Mouse (Mus musculus) liver, embryonic 11.5 days (tissue): Measurements from ENCODE around the gene Mrpl27. TPM values are rescaled to one million over a fixed set of nuclear protein-coding genes. Genes with fewer than 3 reads are reported as not detected.
"Not testable (repeated sequence)": the region's sequence is repeated elsewhere in the genome, so short reads cannot be mapped to it uniquely, and the experiment has no call there.

ENCODE experiments used
- ATAC-seq: fragments of 200-750 bp; cut with Nextera tagmentation; replicated peaks from 2 replicates; pipeline ENCODE4 v1.8.0; 2017; ENCODE audit warnings: moderate number of reproducible peaks, mild to moderate bottlenecking, moderate TSS enrichment, moderate library complexity; ENCODE audit not compliant: low FRiP score
- DNase-seq: peaks from one replicate; pipeline ENCODE4 v3.0.0-alpha.2; 2017; ENCODE audit warnings: low spot score
- H3K27ac ChIP-seq: fragments of 300-500 bp; sonication (generic); 2 replicates; pipeline ENCODE4 v1.5.1; 2014; ENCODE audit warnings: mild to moderate bottlenecking, low read depth, low read length, control low read depth
- H3K27me3 ChIP-seq: fragments of 300-500 bp; sonication (generic); replicated peaks from 2 replicates; pipeline ENCODE4 v1.6.1; 2014; ENCODE audit warnings: low read length, mixed read lengths; ENCODE audit not compliant: control insufficient read depth, insufficient read depth
- H3K36me3 ChIP-seq: fragments of 300-500 bp; sonication (generic); 2 replicates; pipeline ENCODE4 v1.6.1; 2014; ENCODE audit warnings: mild to moderate bottlenecking, low read length, moderate library complexity, mixed read lengths; ENCODE audit not compliant: control insufficient read depth, insufficient read depth
- H3K4me1 ChIP-seq: fragments of 300-500 bp; sonication (generic); replicated peaks from 2 replicates; pipeline ENCODE4 v1.6.1; 2014; ENCODE audit warnings: low read length, mixed read lengths; ENCODE audit not compliant: control insufficient read depth, insufficient read depth
- H3K4me2 ChIP-seq: fragments of 300-500 bp; sonication (generic); 2 replicates; pipeline ENCODE4 v1.6.1; 2014; ENCODE audit warnings: mild to moderate bottlenecking, control low read depth, moderate library complexity
- H3K4me3 ChIP-seq: fragments of 300-500 bp; sonication (generic); 2 replicates; pipeline ENCODE4 v1.5.1; 2014; ENCODE audit warnings: low read depth, low read length, control low read depth
- H3K9ac ChIP-seq: fragments of 300-500 bp; sonication (generic); 2 replicates; pipeline ENCODE4 v1.6.1; 2014; ENCODE audit warnings: low read depth, low read length, control low read depth
- H3K9me3 ChIP-seq: fragments of 300-500 bp; sonication (generic); 2 replicates; pipeline ENCODE4 v1.6.1; 2016; ENCODE audit warnings: low read length, inconsistent platforms, mixed read lengths; ENCODE audit not compliant: control insufficient read depth
- WGBS: fragments of 180-500 bp; shearing (Covaris S2); extraction: QIAGEN DNeasy Blood & Tissue Kit; methylation state at CpG from one replicate; pipeline ENCODE4 v1.1.7; 2014; 5-methylcytosine and 5-hydroxymethylcytosine counted together
- polyA plus RNA-seq: library from polyadenylated mRNA; unstranded; fragments of >200 nt; fragmentation: Nextera tagmentation; extraction: Ambion mirVana; gene quantifications from 2 replicates; pipeline ENCODE4 v1.2.1, GENCODE M21; 2014

Mrpl27 gene
- polyA plus RNA-seq, 1 experiment from 2014 or later = 132 TPM

DNA sequence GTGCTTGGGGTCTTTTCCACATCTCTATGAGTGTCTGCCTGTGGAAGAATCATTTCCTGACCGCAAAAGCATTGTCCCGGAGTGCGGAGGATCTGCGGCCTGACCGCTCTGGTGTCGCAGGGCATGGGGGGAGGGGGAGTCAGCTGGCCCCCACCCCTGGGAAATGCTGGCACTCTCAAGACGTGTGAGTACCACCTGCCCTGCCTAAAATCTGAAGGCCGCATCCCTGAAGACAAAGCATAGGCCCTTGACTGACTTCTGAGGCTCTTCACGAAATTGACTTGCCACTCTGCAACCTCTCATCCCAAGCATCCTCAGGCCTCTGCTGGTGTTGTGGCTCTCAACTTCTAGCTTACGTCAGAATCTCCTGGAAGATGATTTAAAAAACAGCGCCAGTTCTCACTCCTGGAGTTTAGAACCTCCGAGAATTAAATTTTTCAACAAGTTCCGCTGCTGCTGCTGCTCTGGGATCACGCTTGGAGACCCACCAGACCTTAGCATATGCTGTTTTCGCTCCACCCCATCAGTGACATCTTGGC is 24.1 kb downstream of the Mrpl27 start:
- WGBS = 34% methylated on average over 15 of the region's 15 CpGs
- H3K4me1 ChIP-seq = peaks cover 11% of the 10 kb centered on the region
- H3K9me3 ChIP-seq = no peaks in the 10 kb centered on the region
- no peak for DNase-seq
- H3K4me3 ChIP-seq = peak overlapping the region; percentile 96
- peak overlapping the region; percentile 96 for H3K9ac ChIP-seq
- no peaks in the 10 kb centered on the region for H3K27me3 ChIP-seq
- peak overlapping the region; percentile 87 for H3K4me2 ChIP-seq
- no peak overlapping the region for H3K27ac ChIP-seq
- ATAC-seq = no peak
- no peaks in the 10 kb centered on the region; the same call in 1 of the 2 replicates for H3K36me3 ChIP-seq

DNA sequence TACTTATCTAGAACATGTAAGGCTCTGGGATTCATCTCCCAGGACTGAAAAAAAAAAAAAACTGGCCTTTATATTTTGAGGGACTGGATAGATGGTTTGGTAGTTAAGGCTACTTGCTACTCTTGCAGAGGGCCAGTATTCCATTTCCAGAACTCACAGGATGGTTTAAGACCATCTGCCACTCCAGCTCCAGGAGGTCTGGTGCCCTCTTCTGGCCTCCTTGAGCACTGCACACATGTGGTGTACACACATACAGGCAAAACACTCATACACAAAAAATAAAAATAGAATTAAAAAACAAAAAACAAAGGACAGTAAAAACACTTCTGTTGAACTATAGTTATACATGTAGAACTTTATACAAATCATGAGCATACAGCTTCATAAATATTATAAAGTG is 27.1 kb downstream of the Mrpl27 start:
- no peaks in the 10 kb centered on the region for H3K9me3 ChIP-seq
- H3K4me2 ChIP-seq = no peak overlapping the region
- peaks cover 7% of the 10 kb centered on the region for H3K4me1 ChIP-seq
- H3K9ac ChIP-seq = no peak overlapping the region
- H3K4me3 ChIP-seq = no peak overlapping the region
- no peak for DNase-seq
- ATAC-seq = no peak
- no peaks in the 10 kb centered on the region for H3K27me3 ChIP-seq
- no peaks in the 10 kb centered on the region for H3K36me3 ChIP-seq
- H3K27ac ChIP-seq = no peak overlapping the region

DNA sequence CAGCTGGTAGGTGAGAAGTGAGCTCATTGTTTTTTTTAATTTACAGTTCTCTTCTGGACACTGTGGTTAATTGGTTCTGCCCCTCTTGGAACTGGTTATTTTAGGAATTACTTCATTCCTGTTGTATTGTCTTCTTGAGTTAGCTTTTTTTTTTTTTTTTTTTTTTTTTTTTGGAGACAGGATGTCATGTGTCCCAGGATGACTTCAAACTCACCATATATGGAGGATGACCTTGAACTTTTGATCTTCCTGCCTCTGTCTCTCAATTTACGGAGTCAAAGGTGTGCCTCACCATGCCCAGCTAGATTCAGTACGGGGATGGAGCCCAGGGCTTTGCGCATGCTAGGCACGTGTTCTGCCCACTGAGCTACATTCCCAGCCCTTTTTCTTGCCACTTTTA is 28.1 kb downstream of the Mrpl27 start:
- no peak for ATAC-seq
- H3K9me3 ChIP-seq = no peaks in the 10 kb centered on the region
- WGBS = 79% methylated on average over 4 of the region's 4 CpGs

DNA sequence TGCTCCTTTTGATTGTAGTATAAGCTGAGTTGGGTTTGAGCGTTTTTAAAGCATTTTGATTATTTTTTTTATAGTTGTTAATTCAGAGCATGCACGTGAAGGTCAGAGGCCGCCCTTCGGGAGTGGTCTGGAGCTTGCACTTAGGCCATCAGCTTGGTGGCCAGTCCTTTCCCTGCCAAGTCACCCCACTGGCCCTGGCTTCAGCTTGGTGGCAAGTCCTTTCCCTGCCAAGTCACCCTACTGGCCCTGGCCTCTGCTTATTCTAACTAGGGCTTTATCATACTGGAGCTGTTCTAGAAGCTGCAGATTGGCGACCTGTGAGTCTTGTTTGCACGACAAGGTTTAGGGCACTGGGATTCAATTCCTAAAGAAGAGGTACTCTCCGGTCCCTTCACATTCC is 28.9 kb downstream of the Mrpl27 start:
- H3K36me3 ChIP-seq = no peaks in the 10 kb centered on the region
- H3K9ac ChIP-seq = no peak overlapping the region
- H3K4me2 ChIP-seq = no peak overlapping the region
- DNase-seq (no peak), ATAC-seq (no peak)
- no peak overlapping the region for H3K27ac ChIP-seq
- no peaks in the 10 kb centered on the region for H3K27me3 ChIP-seq
- H3K4me3 ChIP-seq = no peak overlapping the region
- 78% methylated on average over 7 of the region's 7 CpGs for WGBS
- no peaks in the 10 kb centered on the region for H3K4me1 ChIP-seq
- H3K9me3 ChIP-seq = no peaks in the 10 kb centered on the region

More for the DNA sequence above, 28.1 kb downstream of the Mrpl27 start:
- no peak overlapping the region for H3K9ac ChIP-seq
- H3K4me2 ChIP-seq = no peak overlapping the region
- H3K36me3 ChIP-seq = no peaks in the 10 kb centered on the region
- H3K27me3 ChIP-seq = no peaks in the 10 kb centered on the region
- DNase-seq = no peak
- H3K4me3 ChIP-seq = no peak overlapping the region
- H3K4me1 ChIP-seq = peaks cover under 1% of the 10 kb centered on the region
- H3K27ac ChIP-seq = no peak overlapping the region

DNA sequence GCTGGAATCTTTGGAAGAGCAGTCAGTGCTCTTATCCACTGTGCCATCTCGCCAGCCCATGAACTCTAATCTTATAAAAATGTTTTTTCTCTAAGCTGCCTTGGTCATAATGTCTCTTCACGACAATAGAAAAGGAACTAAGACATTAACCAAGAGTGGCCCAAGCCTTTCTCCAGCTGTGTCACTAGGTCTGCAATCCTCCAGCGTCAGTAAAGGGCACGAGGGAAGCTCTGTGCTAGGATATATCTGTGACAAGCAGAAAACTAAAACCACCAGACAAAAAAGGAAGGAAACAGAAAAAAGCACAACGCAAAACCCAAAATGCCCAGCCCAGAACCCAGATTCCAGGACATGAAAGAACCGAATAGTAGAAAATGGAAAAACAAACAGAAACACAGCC is 33.6 kb downstream of the Mrpl27 start:
- Histone ChIP-seq H3K4me2 (no peak overlapping the region), H3K36me3 (no peaks in the 10 kb centered on the region), H3K4me1 (no peaks in the 10 kb centered on the region), H3K4me3 (no peak overlapping the region), H3K9ac (no peak overlapping the region), H3K27me3 (no peaks in the 10 kb centered on the region), H3K27ac (no peak overlapping the region), H3K9me3 (no peaks in the 10 kb centered on the region)
- ATAC-seq = no peak
- DNase-seq = no peak
- 51% methylated on average over 6 of the region's 6 CpGs for WGBS

DNA sequence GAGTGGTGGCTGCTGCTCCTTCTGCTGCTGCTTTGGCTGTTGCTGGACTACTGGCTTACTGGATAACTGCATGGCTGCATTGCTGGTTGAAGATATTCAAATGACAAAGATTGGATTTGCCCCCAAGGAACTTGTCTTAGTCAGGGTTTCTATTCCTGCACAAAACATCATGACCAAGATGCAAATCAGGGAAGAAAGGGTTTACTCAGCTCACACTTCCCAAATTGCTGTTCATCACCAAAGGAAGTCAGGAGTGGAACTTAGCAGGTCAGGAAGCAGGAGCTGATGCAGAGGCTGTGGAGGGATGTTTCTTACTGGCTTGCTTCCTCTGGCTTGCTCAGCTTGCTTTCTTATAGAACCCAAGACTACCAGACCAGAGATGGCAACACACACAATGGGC is 38.9 kb downstream of the Mrpl27 start:
- H3K9me3 ChIP-seq, H3K27me3 ChIP-seq, DNase-seq, H3K4me2 ChIP-seq, H3K9ac ChIP-seq, H3K36me3 ChIP-seq, H3K4me3 ChIP-seq, H3K4me1 ChIP-seq, ATAC-seq, H3K27ac ChIP-seq: not testable (repeated sequence)

DNA sequence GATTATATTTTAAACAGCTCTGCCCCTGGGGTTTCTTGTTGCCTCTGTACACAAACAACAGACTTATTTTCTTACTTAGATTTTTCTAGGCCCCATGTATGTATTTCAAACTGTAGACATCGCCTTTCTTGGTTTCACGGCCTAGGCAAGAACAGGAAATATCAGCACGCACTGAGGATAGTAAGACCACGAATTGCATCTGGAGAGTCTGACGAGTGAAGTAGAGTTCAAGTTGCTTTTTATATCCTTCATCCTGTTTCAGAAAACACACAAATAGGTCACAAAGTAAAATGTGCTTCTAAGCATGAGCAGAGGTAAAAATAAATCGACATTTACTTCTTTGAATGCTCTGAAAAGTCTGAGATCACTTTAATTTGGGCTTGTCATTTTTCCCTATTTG is 41.9 kb downstream of the Mrpl27 start:
- H3K4me3 ChIP-seq = no peak overlapping the region
- WGBS = 65% methylated on average over 6 of the region's 6 CpGs
- no peak for ATAC-seq

DNA sequence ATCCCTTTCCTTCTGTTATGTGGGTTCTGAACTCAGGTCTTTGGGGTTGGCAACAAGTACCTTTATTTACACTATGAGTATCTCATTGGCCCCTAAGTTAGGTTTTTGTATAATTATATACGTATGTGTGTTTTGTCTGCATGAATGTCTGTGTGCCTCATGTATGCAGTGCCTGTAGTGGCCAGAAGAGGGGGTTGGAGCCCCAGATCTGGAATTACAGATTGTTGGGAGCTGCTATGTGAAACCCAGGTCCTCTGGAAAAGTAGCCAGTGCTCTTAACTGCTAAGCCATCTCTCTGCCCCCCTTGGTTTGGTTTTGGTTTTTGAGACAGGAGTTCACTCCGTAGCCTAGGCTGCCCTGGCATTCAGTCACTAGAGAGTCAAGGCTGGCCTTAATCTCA is 43.6 kb downstream of the Mrpl27 start:
- no peak overlapping the region for H3K27ac ChIP-seq
- H3K9me3 ChIP-seq = no peaks in the 10 kb centered on the region
- 0 out of 2 replicates have a peak, but pooled peaks cover 3% of the 10 kb centered on the region for H3K27me3 ChIP-seq
- no peak overlapping the region for H3K4me2 ChIP-seq
- H3K4me1 ChIP-seq = no peaks in the 10 kb centered on the region
- H3K4me3 ChIP-seq = no peak overlapping the region
- WGBS = 87% methylated on average over 2 of the region's 2 CpGs
- no peak overlapping the region for H3K9ac ChIP-seq
- H3K36me3 ChIP-seq = no peaks in the 10 kb centered on the region
- ATAC-seq = no peak
- no peak for DNase-seq

More for the DNA sequence above, 41.9 kb downstream of the Mrpl27 start:
- Histone ChIP-seq H3K27me3 (no peaks in the 10 kb centered on the region), H3K36me3 (no peaks in the 10 kb centered on the region), H3K27ac (no peak overlapping the region), H3K9me3 (no peaks in the 10 kb centered on the region), H3K9ac (no peak overlapping the region), H3K4me2 (no peak overlapping the region), H3K4me1 (no peaks in the 10 kb centered on the region)
- no peak for DNase-seq

DNA sequence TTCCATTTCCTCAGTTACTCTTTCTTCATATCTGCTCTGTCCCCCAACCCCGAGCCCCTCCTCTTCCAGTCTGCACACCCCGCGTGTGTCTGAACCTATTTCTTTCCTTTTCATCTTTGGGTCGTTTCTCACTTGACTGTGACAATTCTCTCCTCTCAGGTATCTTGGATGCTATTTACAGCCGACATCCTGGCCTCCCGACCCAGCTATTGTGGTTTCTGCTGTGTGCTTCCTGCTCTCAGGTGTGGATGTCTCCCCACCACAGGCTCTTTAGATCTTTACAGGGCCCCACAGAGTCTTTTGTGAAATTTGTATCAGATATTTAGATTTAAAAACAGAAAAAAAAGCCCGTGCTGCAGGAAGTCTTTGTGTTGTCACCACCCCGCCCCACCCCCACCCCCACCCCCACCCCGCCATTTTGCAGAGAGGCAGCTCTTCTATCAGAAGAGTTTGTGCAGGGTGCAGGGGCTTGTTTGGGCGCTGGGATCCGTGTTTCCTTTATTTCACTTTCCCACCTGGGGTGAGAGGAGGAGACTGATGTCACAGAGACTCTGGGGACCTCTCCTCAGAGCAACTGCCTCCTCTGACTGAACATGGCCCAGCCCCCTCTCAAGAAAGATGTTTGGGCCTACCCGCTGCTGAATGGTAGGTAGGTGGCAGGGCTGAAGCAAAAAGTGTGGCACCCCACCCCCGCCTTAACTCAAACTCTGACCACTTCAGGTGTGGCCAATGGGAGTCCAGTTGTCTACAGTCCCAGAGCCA is 44.3 kb downstream of the Mrpl27 start:
- ATAC-seq = no peak
- no peak overlapping the region for H3K9ac ChIP-seq
- no peaks in the 10 kb centered on the region for H3K36me3 ChIP-seq

More for the DNA sequence above, 44.3 kb downstream of the Mrpl27 start:
- Histone ChIP-seq H3K4me3 (no peak overlapping the region), H3K4me2 (no peak overlapping the region), H3K27me3 (0 out of 2 replicates have a peak, but pooled peaks cover 3% of the 10 kb centered on the region), H3K27ac (no peak overlapping the region), H3K4me1 (no peaks in the 10 kb centered on the region), H3K9me3 (no peaks in the 10 kb centered on the region)
- no peak for DNase-seq
- 45% methylated on average over 13 of the region's 13 CpGs for WGBS
